Mouse (Mus musculus) left cerebral cortex, postnatal 25 days (tissue): ENCODE measurements at regions not wholly inside any gene's neighbourhood (a gene's known extent, or its start where the extent isn't known, plus 50 kb on each side); places are given as distances from the start of the nearest gene placed in this dataset.
A peak's percentile ranks its signal among the peaks of the same experiment; 100 is the strongest.

ENCODE experiments used
- DNase-seq, 2 experiments: peaks; one replicate each; pipeline ENCODE4 v3.0.0; 2022; ENCODE audit warnings: low spot score in 2 of 2, mixed read lengths in 1 of 2
- intact Hi-C: fragments of 180-260 bp; cut with DNase I; formaldehyde crosslinking; loops from one replicate; pipeline ENCODE4 v1.15.1; 2025

- intact Hi-C loops = no loop called here
- no peak for DNase-seq
These were observed 122.0 kb downstream of the Olfr1505 start for GRCm38 (mm10) chr19:14035371-14035770.

GRCm38 (mm10) chr19:14035785-14036184, 122.5 kb downstream of the Olfr1505 start:
- DNase-seq = no peak
- intact Hi-C loops = no loop called here

- intact Hi-C loops = no loop called here
- no peak for DNase-seq
These were observed 123.4 kb downstream of the Olfr1505 start for GRCm38 (mm10) chr19:14036750-14037149.

- intact Hi-C loops = no loop called here
- no peak for DNase-seq
These were observed 129.4 kb downstream of the Olfr1505 start for GRCm38 (mm10) chr19:14042753-14043152.

- intact Hi-C loops = no loop called here
- DNase-seq = peak in 1 of 2 experiments; percentile 2
These were observed 132.1 kb downstream of the Olfr1505 start for GRCm38 (mm10) chr19:14045456-14045855.

GRCm38 (mm10) chr19:14052052-14052451, 138.7 kb downstream of the Olfr1505 start:
- peak in 1 of 2 experiments; percentile 0 for DNase-seq
- intact Hi-C loops = no loop called here

- DNase-seq = no peak
- intact Hi-C loops = no loop called here
These were observed 167.2 kb downstream of the Olfr1505 start for GRCm38 (mm10) chr19:14080538-14080937.

GRCm38 (mm10) chr19:14084726-14085125, 171.4 kb downstream of the Olfr1505 start:
- intact Hi-C loops = no loop called here
- DNase-seq = no peak

GRCm38 (mm10) chr19:14090106-14090505, 176.8 kb downstream of the Olfr1505 start:
- DNase-seq = no peak
- intact Hi-C loops = no loop called here

- intact Hi-C loops = no loop called here
- DNase-seq = no peak
These were observed 180.9 kb downstream of the Olfr1505 start for GRCm38 (mm10) chr19:14094191-14094590.

GRCm38 (mm10) chr19:14096187-14096586, 182.9 kb downstream of the Olfr1505 start:
- intact Hi-C loops = no loop called here
- DNase-seq = no peak

- intact Hi-C loops = loop anchor here (1.0 kb wide), 1 partner anchor 10 kb away; no protein-coding TSS in a partner anchor
These were observed 195.8 kb downstream of the Olfr1505 start for GRCm38 (mm10) chr19:14109091-14109490.

GRCm38 (mm10) chr19:14123348-14124113, 210.2 kb downstream of the Olfr1505 start:
- intact Hi-C loops = no loop called here
- DNase-seq = no peak

More at GRCm38 (mm10) chr19:14109091-14109490, 195.8 kb downstream of the Olfr1505 start:
- no peak for DNase-seq

- intact Hi-C loops = no loop called here
- DNase-seq = no peak
These were observed 211.0 kb downstream of the Olfr1505 start for GRCm38 (mm10) chr19:14124250-14124827.

- intact Hi-C loops = no loop called here
These were observed 211.7 kb downstream of the Olfr1505 start for GRCm38 (mm10) chr19:14124986-14125385.

GRCm38 (mm10) chr19:14128397-14129209, 215.3 kb downstream of the Olfr1505 start:
- intact Hi-C loops = no loop called here
- DNase-seq = no peak

More at GRCm38 (mm10) chr19:14124986-14125385, 211.7 kb downstream of the Olfr1505 start:
- no peak for DNase-seq

- intact Hi-C loops = no loop called here
These were observed 247.9 kb downstream of the Olfr1505 start for GRCm38 (mm10) chr19:14161217-14161616.

GRCm38 (mm10) chr19:14162773-14163172, 249.4 kb downstream of the Olfr1505 start:
- intact Hi-C loops = no loop called here

More at GRCm38 (mm10) chr19:14161217-14161616, 247.9 kb downstream of the Olfr1505 start:
- no peak for DNase-seq

GRCm38 (mm10) chr19:14165775-14166174, 252.4 kb downstream of the Olfr1505 start:
- intact Hi-C loops = no loop called here

More at GRCm38 (mm10) chr19:14162773-14163172, 249.4 kb downstream of the Olfr1505 start:
- no peak for DNase-seq

GRCm38 (mm10) chr19:14180244-14180643, 266.9 kb downstream of the Olfr1505 start:
- intact Hi-C loops = no loop called here
- DNase-seq = no peak

More at GRCm38 (mm10) chr19:14165775-14166174, 252.4 kb downstream of the Olfr1505 start:
- DNase-seq = no peak
